In the genomic region with DNA sequence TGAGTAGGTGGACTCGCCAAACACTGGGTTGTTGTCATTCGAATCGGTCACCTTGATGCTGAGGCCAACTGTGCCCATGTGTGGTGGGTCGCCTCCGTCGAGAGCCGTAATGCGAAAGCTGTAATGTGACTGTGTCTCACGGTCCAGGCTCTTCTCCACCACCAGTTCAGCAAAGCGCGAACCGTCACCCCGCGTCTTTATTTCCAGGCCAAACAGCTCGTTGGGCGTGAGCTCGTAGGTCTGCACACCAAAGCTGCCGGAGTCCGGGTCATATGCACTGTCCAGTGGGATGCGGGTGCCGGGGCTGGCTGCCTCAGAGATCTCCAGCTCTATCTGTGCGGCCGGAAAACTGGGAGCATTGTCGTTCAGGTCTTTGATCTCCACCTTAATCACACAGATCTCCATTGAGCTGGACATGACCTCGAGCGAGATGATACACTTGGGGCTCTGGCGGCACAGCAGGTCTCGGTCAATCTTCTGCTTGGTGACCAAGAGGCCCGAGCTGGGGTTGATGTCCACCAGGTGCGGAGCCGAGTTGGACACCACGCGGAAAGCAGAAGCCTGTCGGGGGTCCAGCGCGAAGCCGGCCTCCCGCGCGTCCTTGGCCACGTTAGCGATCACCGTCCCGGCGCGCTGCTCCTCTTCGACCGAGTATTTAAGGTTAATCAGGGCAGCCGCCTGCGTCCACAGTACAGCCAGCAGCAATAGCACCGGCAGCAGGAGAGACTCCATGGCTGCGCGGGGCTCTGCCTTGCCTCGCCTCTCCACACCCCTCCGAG, we compare ENCODE assay signal across 9 mouse cellular contexts. TPM values are rescaled to one million over a fixed set of nuclear protein-coding genes. Genes with fewer than 3 reads are reported as not detected.
DNase-seq lines count a peak whose midpoint lies in the region; ATAC-seq and TF ChIP-seq lines count a peak whose summit lies in the region.
"Had no signal": no experiment of that assay in that cellular context is flagged by ENCODE, and none has a peak within 500 bp of the region (broad histone marks: within the 10 kb centered on the region; RNA-seq: fewer than 3 reads in every experiment).

No protein-coding gene starts in this region.

- H3K4me1 ChIP-seq in embryonic facial prominence, embryonic 13.5 days = no peaks in the 10 kb centered on the region
- H3K4me1 ChIP-seq in hindbrain, postnatal 0 days (ENCODE audit: insufficient read depth, low read length) = no peaks in the 10 kb centered on the region
- no peaks in the 10 kb centered on the region for H3K4me1 ChIP-seq in neural tube, embryonic 12.5 days

- DNase-seq in left cerebral cortex, adult 2 months (ENCODE audit: extremely low spot score in 1 of 2, low spot score in 2 of 2) = no peak
- no peak for DNase-seq in left cerebral cortex, postnatal 4 days
- peak; percentile 14 for DNase-seq in hindbrain, postnatal 0 days (ENCODE audit: low spot score)
- DNase-seq in left cerebral cortex, postnatal 25 days (ENCODE audit: low spot score in 2 of 2) = no peak
- DNase-seq in ovary, adult 18-20 months (ENCODE audit: low spot score) = no peak
- no peak for DNase-seq in lung, postnatal 14 days

- ATAC-seq in embryonic facial prominence, embryonic 13.5 days (ENCODE audit: insufficient number of reproducible peaks, insufficient read depth, low FRiP score, low TSS enrichment, low read depth) = no peak
- no peak for ATAC-seq in hindbrain, postnatal 0 days
- ATAC-seq in neural tube, embryonic 12.5 days (ENCODE audit: low FRiP score, low read depth) = no peak

- H3K27me3 ChIP-seq in embryonic facial prominence, embryonic 13.5 days = peaks cover 61% of the 10 kb centered on the region
- no peaks in the 10 kb centered on the region for H3K27me3 ChIP-seq in hindbrain, postnatal 0 days (ENCODE audit: insufficient read depth, low read length)
- H3K27me3 ChIP-seq in neural tube, embryonic 12.5 days (replicated peaks) = 0 out of 2 replicates have a peak, but pooled peaks cover 6% of the 10 kb centered on the region

- intact Hi-C loops in left cerebral cortex, adult 2 months (cut with DNase I) = no loop called here
- intact Hi-C loops in left cerebral cortex, postnatal 4 days (cut with DNase I) = no loop called here
- intact Hi-C loops in left cerebral cortex, postnatal 25 days (cut with DNase I) = no loop called here

- peak overlapping the region; percentile 69 for H3K9ac ChIP-seq in embryonic facial prominence, embryonic 13.5 days
- H3K9ac ChIP-seq in hindbrain, postnatal 0 days (replicated peaks; ENCODE audit: low read length) = peak overlapping the region; percentile 49; the same call in 1 of the 2 replicates
- peak overlapping the region; percentile 49 for H3K9ac ChIP-seq in neural tube, embryonic 12.5 days

- H3K36me3 ChIP-seq in embryonic facial prominence, embryonic 13.5 days = no peaks in the 10 kb centered on the region
- no peaks in the 10 kb centered on the region for H3K36me3 ChIP-seq in hindbrain, postnatal 0 days (ENCODE audit: insufficient read depth, low read length)
- no peaks in the 10 kb centered on the region for H3K36me3 ChIP-seq in neural tube, embryonic 12.5 days

- no peak for TF ChIP-seq CTCF in left cerebral cortex, adult 2 months (IDR thresholded peaks at IDR 0.05)
- no peak for TF ChIP-seq CTCF in hindbrain, postnatal 0 days (IDR thresholded peaks at IDR 0.05; ENCODE audit: low read depth)

- H3K4me3 ChIP-seq in left cerebral cortex, adult 2 months = peak overlapping the region; percentile 60
- H3K4me3 ChIP-seq in embryonic facial prominence, embryonic 13.5 days = peak overlapping the region; percentile 55
- peak overlapping the region; percentile 53 for H3K4me3 ChIP-seq in hindbrain, postnatal 0 days (ENCODE audit: low read length)
- peak overlapping the region; percentile 50 for H3K4me3 ChIP-seq in neural tube, embryonic 12.5 days

- H3K9me3 ChIP-seq in embryonic facial prominence, embryonic 13.5 days = no peaks in the 10 kb centered on the region
- no peaks in the 10 kb centered on the region for H3K9me3 ChIP-seq in hindbrain, postnatal 0 days (ENCODE audit: low read length)
- H3K9me3 ChIP-seq in neural tube, embryonic 12.5 days = no peaks in the 10 kb centered on the region

- no peak overlapping the region for H3K27ac ChIP-seq in left cerebral cortex, adult 2 months
- no peak overlapping the region for H3K27ac ChIP-seq in embryonic facial prominence, embryonic 13.5 days
- peak overlapping the region; percentile 69; the same call in 1 of the 2 replicates for H3K27ac ChIP-seq in hindbrain, postnatal 0 days
- H3K27ac ChIP-seq in neural tube, embryonic 12.5 days = no peak overlapping the region
- H3K27ac ChIP-seq: macrophage had no signal

- WGBS in embryonic facial prominence, embryonic 13.5 days = 31% methylated on average over 54 of the region's 55 CpGs
- WGBS in hindbrain, postnatal 0 days = 31% methylated on average over 53 of the region's 55 CpGs
- 21% methylated on average over 54 of the region's 55 CpGs for WGBS in neural tube, embryonic 12.5 days

- peak overlapping the region; percentile 70 for H3K4me2 ChIP-seq in embryonic facial prominence, embryonic 13.5 days
- H3K4me2 ChIP-seq in hindbrain, postnatal 0 days (ENCODE audit: low read depth, low read length) = peak overlapping the region; percentile 70
- peak overlapping the region; percentile 78 for H3K4me2 ChIP-seq in neural tube, embryonic 12.5 days (replicated peaks)

RNA-seq across cellular contexts. Expression of a gene that starts 2.1 kb away (rescaled TPM):
- total RNA-seq in left cerebral cortex, adult 2 months (2021) = 10 to 100 TPM; 38.8 to 39.7 TPM
- 10 to 100 TPM; 93.4 to 96.2 TPM for total RNA-seq in left cerebral cortex, postnatal 4 days (2021)
- 8.2 and 10.6 TPM in 2 replicates for polyA plus RNA-seq in embryonic facial prominence, embryonic 13.5 days (2015; fragmentation: Nextera tagmentation; extraction: Ambion mirVana)
- total RNA-seq in hindbrain, postnatal 0 days (2014; rRNA removed) = 41.4 and 47.9 TPM in 2 replicates
- 19.7 and 20.9 TPM in 2 replicates for polyA plus RNA-seq in hindbrain, postnatal 0 days (2015; fragmentation: Nextera tagmentation; extraction: Ambion mirVana)
- polyA plus RNA-seq in neural tube, embryonic 12.5 days (2016; fragmentation: Nextera tagmentation; extraction: Ambion mirVana) = 6.6 TPM in 2 replicates
- total RNA-seq in left cerebral cortex, postnatal 25 days (2021) = 10 to 100 TPM; 38.8 to 45.7 TPM
- polyA plus RNA-seq: macrophage had no signal
